Mouse (Mus musculus): Measurements from ENCODE around the gene Luzp1. TPM values are rescaled to one million over a fixed set of nuclear protein-coding genes. Genes with fewer than 3 reads are reported as not detected.
A peak's percentile ranks its signal among the peaks of the same experiment; 100 is the strongest.

Luzp1 gene
- 10 to 100 TPM; 10.1 to 18.3 TPM for total RNA-seq (2021)
- long read RNA-seq, experiment 1, full-length matches to known transcripts = 5 of 11 reads
- long read RNA-seq, experiment 1, partial matches to known transcripts = 1 of 11 reads
- long read RNA-seq, experiment 1, other reads (novel, unspliced or antisense) = 5 of 11 reads
- long read RNA-seq, experiment 2, full-length matches to known transcripts = 6 of 13 reads
- long read RNA-seq, experiment 2, partial matches to known transcripts = 0 of 13 reads
- long read RNA-seq, experiment 2, other reads (novel, unspliced or antisense) = 7 of 13 reads

DNA sequence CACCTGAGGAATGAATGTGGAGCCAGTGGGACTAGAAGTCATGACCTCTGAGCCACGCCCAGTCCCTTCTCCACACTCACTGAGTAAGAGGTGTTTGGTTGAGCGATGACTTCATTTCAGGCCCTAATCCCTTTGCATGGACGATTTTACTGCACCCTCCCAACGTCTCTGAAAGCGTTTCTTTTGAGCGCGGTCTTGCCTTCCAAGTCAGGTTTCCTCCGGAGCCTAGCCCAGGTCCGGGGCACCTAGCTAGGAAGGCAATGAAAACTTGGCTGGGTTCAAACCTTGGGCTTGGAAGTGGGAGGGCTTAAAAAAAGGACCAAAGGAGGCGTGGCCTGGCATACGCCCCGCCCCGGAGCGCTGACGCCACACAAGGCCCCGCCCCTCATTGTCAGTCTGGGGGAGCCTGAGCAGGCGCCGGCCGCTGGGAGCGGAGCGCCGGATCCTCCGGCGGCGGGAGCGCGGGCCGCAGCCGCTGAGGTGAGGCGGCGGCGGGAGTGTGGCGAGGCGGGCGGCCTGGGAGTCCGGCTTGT lies at the start of gene Luzp1:
Gene Luzp1 (plus strand): TSS at position 391 of the 533 bp plus-strand sequence.
- DNase-seq (ENCODE audit: low spot score) = peak; percentile 93

DNA sequence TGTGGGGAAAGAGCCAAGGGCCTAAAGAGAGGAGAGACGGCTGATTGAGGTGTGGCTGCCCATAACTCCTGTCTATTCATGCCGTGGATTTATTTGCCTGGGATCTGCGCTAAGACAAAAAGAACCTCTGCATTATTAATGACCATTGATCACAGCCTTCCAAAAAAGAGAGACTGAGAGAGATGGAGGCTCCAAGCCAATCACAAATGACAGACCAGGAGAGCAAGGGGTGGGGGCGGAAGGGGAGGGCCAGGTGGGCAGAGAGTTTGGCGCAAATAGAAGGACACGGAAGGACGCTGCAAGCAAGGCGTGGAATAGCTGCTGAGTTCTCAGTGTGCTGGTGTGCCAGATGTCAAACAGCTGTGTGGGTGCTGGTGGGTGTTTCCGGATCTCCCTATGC lies 46.3 kb upstream of the Luzp1 start, which contains the start of gene Htr1d:
Gene Htr1d (plus strand): TSS at position 301 of the 400 bp plus-strand sequence.
- no peak for DNase-seq (ENCODE audit: low spot score)

GRCm38 (mm10) chr4:136424120-136424999 lies 45.2 kb upstream of the Luzp1 start:
- no peak for DNase-seq (ENCODE audit: low spot score)

DNA sequence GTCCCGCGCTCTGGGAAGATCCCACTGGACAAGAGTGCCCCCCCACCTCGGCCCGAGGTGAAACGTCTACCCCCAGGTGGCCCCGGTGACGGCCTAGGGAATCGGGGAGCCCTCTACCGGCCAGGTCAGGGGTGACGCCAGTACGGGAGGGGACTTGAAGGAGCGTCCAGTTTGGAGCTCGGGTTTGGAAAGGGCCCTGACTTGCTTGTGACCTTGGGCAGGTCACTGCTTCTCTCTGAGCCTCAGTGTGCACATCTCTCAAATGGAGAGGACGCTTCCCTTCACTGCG lies 44.6 kb upstream of the Luzp1 start:
- DNase-seq (ENCODE audit: low spot score) = no peak

DNA sequence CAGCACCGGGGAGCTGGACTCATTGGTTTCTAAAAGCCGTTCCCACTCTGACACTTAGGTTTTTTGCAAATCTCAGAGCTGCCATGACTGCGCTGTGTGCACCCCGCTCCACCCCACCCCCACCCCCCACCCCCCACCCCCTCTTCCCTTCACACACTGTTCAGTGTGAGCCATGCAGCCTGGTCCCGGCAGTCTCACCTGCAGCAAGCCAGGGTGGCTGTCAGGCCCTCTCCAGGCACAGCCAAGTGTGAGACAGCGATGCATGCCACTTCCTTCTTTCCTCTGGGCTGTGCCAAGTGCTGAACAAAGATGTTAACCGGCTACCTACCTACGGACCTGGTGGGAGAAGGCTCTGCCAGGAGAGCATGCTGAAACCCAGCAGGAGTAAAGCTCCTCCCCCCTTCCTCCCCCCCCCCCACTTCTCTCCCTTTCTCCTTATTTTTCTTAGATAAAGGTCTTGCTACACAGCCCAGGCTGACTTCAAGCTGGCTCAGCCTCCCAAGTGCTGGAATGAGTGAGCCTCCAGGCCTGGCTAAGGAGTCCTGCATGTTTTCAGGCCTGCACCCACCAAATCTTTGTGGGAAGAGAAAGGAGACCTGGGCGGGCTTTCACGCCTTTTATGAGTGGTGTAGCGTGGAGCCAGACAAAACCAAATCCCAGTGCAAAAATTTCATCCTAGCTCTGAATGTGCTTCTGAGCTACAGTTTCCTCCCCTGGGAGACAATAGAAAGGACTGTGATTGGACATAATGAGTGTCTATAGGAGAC lies 38.8 kb upstream of the Luzp1 start:
- DNase-seq (ENCODE audit: low spot score) = no peak

DNA sequence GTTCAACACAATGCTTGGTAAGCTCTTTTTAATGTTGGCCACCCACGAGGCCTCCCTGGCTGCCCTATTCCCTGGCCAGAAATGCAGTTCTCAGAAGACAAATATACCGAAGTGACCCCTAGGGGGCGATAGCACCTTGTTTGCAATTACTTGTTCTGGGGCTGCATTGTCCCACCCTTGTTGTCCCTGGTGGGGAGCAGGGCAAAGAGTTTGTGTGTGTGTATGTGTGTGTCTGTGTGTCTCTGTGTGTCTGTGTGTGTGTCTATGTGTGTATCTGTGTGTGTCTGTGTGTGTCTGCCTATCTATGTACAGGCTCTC lies 38.2 kb upstream of the Luzp1 start:
- DNase-seq (ENCODE audit: low spot score) = peak; percentile 38

DNA sequence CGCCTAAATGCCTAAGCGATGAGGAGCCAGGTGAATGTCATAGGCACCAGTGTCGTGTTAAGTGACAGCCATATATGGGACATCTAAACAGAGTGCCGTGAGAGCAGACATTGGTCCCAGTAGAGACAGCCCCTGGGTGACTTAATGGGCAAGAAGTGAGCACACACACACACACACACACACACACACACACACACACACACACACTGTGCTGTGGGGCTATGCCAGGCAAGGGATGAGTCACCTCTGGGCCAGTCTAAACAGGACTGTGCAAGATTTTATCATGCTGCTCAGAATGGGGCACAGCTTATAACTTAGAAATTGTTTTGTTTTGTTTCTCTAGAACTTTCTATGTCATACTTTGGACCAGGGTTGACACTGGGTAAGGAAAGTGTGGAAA lies 35.5 kb upstream of the Luzp1 start:
- DNase-seq (ENCODE audit: low spot score) = no peak

GRCm38 (mm10) chr4:136439106-136439505 lies 30.5 kb upstream of the Luzp1 start:
- DNase-seq (ENCODE audit: low spot score) = no peak

DNA sequence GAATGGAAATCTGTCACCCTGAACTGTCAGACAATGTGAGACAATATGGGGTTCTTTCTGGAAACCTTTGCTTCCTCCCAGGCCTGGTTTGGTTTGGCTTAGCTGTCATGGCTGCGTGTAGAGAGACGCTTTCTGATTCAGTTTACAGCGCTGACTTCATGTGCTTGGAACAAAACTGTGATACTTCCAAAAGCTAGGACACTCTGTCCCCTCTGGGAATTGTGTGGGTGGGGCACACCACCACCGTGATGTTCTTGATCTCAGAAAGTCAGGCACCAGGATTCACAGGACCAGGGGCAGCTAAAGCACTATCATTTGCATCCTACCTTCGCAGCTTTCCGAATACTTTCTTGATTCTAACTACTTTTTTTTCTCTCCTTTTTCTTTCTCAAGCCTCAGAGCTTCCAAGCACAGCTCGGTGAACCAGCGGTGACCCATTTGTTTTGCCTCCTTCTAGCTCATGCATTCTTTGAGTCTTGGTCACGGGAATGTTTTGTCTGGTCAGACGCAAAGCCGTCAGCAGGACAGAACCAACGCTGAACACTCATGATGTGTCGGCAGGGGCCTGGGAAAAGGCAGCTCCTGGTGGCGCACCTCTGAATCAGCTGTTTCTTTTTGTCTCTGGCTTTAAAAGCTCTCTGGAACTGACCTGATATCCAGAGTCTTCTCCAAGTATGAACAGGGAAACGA lies 28.1 kb upstream of the Luzp1 start:
- peak; percentile 49 for DNase-seq (ENCODE audit: low spot score)

- DNase-seq (ENCODE audit: low spot score) = no peak
Measured at GRCm38 (mm10) chr4:136444561-136444960, 25.0 kb upstream of the Luzp1 start.

GRCm38 (mm10) chr4:136449795-136450194 lies 19.8 kb upstream of the Luzp1 start:
- no peak for DNase-seq (ENCODE audit: low spot score)

GRCm38 (mm10) chr4:136450271-136450670 lies 19.3 kb upstream of the Luzp1 start:
- no peak for DNase-seq (ENCODE audit: low spot score)

DNA sequence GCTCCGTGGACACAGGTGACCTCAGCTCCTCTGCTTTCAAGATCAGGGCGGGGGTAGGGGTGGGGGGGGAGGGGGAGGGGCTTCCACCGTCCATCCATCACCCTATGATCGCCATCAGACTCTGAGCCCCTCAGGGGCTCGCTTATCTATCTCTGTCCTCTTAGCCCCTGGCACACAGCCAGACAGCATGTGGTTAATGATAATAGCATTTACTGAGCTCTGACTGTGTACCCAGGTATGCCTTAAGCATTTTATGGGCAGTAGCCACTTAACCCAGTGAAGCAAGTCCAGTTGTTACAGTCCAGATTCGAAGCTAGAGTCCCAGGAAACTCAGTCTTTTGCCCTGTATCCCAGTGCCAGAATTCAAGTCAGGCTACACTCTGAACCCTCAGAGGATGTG lies 18.0 kb upstream of the Luzp1 start:
- no peak for DNase-seq (ENCODE audit: low spot score)

- DNase-seq (ENCODE audit: low spot score) = no peak
Measured at GRCm38 (mm10) chr4:136452286-136452685, 17.3 kb upstream of the Luzp1 start.

GRCm38 (mm10) chr4:136452792-136453191 lies 16.8 kb upstream of the Luzp1 start:
- no peak for DNase-seq (ENCODE audit: low spot score)

DNA sequence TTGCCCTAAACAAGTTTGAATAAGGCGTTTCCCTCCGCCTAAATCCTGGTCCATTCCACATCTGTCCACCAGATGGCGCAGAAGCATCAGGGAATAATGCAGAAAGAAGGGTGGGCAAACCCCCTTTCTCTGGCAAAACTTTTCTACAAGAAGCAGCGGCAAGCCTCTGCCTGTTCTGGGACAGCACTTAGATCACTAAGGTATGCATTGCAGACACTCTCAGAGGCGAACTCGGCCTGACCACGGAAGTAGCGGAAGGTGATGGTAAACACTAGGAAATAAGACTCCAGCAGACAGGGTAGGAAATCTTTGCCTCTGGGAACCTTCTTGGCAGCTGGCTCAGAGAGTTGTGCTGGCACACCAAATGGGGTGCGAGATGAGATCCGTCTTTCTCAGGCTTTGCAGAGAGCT lies 14.7 kb upstream of the Luzp1 start:
- peak; percentile 86 for DNase-seq (ENCODE audit: low spot score)

DNA sequence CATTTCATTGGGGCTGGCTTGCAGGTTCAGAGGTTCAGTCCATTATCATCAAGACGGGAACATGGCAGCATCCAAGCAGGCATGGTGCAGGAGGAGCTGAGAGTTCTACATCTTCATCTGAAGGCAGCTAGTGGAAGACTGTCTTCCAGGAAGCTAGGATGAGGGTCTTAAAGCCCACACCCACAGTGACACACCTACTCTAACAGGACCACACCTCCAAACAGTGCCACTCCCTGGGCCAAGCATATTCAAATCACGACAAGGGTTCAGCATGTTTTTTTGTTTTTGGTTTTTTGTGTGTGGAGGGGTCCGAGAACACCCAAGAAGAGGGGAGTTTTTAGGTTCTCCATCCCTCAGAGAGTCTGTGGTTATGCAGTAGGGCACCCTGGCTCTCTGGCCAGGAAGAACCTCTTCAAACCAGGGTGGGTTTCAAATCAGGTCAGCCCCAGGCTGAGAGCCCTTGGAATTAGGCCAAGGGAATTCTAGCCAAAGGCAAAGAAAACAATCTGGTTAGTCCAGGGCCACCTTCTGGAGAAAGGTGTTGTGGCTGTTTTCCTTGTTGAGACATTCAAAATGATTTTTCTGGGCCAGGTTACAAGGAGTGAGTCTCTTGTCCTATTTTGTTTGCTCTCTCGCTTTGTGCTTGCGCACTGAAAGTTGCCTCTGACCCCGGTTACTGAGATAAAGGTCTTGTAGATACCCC lies 12.9 kb upstream of the Luzp1 start:
- DNase-seq (ENCODE audit: low spot score) = no peak

GRCm38 (mm10) chr4:136458276-136458675 lies 11.3 kb upstream of the Luzp1 start:
- DNase-seq (ENCODE audit: low spot score) = no peak

- DNase-seq (ENCODE audit: low spot score) = no peak
Measured at GRCm38 (mm10) chr4:136459210-136459609, 10.4 kb upstream of the Luzp1 start.

- DNase-seq (ENCODE audit: low spot score) = no peak
Measured at GRCm38 (mm10) chr4:136461206-136461605, 8.4 kb upstream of the Luzp1 start.

DNA sequence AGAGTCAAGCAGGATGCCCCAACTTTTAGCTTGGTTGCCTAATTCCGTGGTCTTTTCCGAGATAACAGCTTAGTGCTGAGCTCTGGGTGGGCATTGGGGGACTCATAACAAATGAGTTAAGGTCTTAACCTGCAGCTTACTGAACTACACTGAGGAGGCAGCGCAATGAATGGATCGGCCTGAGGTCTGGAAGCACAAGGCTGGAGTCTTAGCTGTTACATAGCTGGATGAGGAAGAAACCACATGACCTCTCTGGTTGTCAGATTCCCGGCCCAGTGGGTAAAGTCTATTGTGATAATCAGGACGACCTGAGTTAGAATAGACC lies 7.8 kb upstream of the Luzp1 start:
- DNase-seq (ENCODE audit: low spot score) = no peak
